Mouse (Mus musculus) megakaryocyte, embryonic 14.5 days (primary cell): ENCODE measurements around the gene Snrk. TPM values are rescaled to one million over a fixed set of nuclear protein-coding genes. Genes with fewer than 3 reads are reported as not detected.

Experiments
- H3K27me3 ChIP-seq: replicated peaks from 2 replicates; pipeline ENCODE3; 2012; ENCODE audit warnings: inconsistent platforms
- H3K36me3 ChIP-seq: replicated peaks from 2 replicates; pipeline ENCODE3; 2012; ENCODE audit warnings: low read length, inconsistent platforms, mixed read lengths
- H3K4me1 ChIP-seq: 2 replicates; pipeline ENCODE4 v1.6.1; 2012; ENCODE audit warnings: inconsistent platforms
- H3K4me3 ChIP-seq: replicated peaks from 2 replicates; pipeline ENCODE3; 2012; ENCODE audit warnings: moderate library complexity, mild to moderate bottlenecking, inconsistent platforms
- H3K9me3 ChIP-seq: 2 replicates; pipeline ENCODE4 v1.6.1; 2012; ENCODE audit warnings: inconsistent platforms
- FLI1 ChIP-seq: IDR thresholded peaks from 2 replicates; pipeline ENCODE4 v1.6.1; 2012; ENCODE audit warnings: low read length, inconsistent platforms, mixed read lengths
- GATA1 ChIP-seq: IDR thresholded peaks from 3 replicates; pipeline ENCODE4 v1.6.1; 2012; ENCODE audit warnings: mixed read lengths, low read length, inconsistent platforms, borderline replicate concordance
- polyA plus RNA-seq: library from polyadenylated mRNA; stranded (reverse); fragments of >175 nt; gene quantifications from 2 replicates; pipeline ENCODE4 v1.2.3, GENCODE M21; 2012; ENCODE audit warnings: low replicate concordance; ENCODE audit not compliant: insufficient read depth

The Snrk gene
- polyA plus RNA-seq = 10.0 and 21.0 TPM in 2 replicates

DNA sequence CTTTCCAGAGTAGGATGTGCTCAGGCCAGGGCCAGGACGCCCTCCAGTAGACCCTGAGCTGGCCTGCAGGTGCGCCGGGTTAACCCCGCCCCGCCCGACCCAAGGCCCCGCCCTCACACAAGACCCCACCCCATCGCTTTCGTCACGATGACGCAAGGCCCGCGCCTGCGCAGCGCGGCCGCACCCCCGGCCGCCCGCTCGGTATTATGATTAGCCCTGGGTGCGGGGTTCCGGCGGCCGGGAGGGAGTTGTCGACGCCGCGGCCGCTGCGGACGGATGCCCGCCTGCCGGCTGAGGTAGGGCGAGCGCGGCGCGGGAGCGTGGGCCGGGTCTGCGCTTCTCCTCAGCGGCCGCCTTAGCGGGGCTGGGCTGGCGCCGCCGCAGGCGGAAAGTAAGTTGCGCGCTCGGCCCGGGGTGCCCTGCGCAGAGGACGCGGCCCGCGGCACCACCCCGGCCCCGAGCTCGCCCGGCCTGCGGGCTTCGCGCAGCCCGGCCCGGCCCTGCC lies at the start of gene Snrk:
Gene Snrk (plus strand): TSS at position 155 of the 505 bp plus-strand sequence.
- H3K36me3 ChIP-seq = peaks cover 11% of the 10 kb centered on the region
- peaks cover 50% of the 10 kb centered on the region for H3K4me1 ChIP-seq
- TF ChIP-seq GATA1 = no peak
- TF ChIP-seq FLI1 = no peak
- no peaks in the 10 kb centered on the region for H3K27me3 ChIP-seq
- peak within 1 kb of the TSS; percentile 95 for H3K4me3 ChIP-seq
- H3K9me3 ChIP-seq = no peaks in the 10 kb centered on the region

DNA sequence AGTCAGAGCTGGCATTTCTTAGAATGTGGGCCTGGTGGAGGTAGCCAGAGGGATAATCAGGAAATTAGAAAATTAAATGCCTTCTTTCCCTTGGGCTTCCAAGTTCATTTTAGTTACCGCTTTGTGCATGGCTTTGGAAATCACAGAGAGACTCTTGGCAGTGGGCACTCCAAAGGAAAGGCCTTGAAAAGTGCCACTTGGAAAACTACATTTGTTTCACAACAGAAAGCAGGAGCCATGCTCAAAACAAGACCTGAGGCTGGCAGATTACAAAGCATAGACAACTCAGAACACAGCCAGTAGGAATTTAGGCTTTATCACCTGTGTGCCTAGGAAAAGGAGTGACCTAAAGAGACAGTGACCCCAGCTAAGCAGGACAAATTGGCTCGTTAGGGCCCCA lies 49.4 kb upstream of the Snrk start:
- H3K4me1 ChIP-seq = peaks cover 26% of the 10 kb centered on the region
- peaks cover 19% of the 10 kb centered on the region for H3K27me3 ChIP-seq
- H3K36me3 ChIP-seq = no peaks in the 10 kb centered on the region

DNA sequence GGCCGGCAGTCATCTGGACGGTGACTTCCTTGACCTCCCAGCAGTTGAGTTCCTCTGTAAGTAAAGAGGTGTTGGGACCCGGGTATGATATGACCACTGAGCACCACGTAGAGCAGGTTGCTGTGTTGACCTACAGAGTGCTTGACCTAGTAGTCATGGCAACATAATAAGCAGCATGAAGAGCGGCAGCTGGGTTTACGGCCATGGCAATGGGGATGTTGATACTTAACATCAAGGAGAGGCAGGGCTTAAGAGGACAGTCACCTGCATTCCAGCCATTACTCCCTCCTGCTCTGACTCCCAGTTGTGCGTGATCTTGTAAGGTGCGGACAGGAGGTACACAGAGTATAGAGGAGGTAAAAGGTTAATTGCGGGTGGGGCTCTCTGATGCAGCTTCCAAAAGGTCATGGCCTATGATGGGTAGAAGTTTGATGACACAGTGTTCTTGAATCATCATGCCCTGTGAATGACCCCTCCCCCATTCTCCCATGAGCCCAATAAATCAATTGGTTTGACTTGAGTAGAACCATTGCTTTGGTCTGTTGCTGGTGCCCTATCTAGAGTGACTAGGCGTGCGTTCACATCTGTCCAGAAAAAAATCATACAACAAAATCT lies 47.4 kb upstream of the Snrk start:
- TF ChIP-seq FLI1 = no peak
- TF ChIP-seq GATA1 = no peak
- Histone ChIP-seq H3K9me3 (no peaks in the 10 kb centered on the region), H3K4me1 (peaks cover 25% of the 10 kb centered on the region), H3K27me3 (peaks cover 16% of the 10 kb centered on the region), H3K36me3 (no peaks in the 10 kb centered on the region), H3K4me3 (peak overlapping the region; percentile 31)

More for the DNA sequence above, 49.4 kb upstream of the Snrk start:
- Histone ChIP-seq H3K4me3 (no peak overlapping the region), H3K9me3 (no peaks in the 10 kb centered on the region)
- TF ChIP-seq GATA1 (no peak), FLI1 (no peak)

DNA sequence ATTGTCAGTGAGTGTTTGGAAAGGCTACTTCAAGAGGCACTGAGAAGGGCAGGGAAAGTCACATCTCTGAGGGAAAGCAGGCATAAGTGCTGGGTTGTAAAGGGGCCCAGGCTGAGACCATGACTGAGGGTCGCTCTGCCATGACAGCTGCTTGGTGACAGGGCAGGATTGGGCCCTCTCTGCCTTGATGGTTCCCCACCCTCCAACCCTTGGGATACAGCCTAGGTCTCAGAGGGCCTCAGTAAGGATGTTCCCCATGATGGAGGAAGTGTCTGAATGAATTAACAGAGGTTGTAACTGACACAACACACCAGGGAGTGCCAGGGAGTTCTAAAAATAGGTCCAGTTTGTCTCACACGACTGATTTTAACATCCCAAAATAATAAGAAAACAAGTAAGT lies 43.1 kb upstream of the Snrk start:
- no peaks in the 10 kb centered on the region for H3K9me3 ChIP-seq
- peaks cover 17% of the 10 kb centered on the region for H3K4me1 ChIP-seq
- H3K36me3 ChIP-seq = no peaks in the 10 kb centered on the region
- TF ChIP-seq GATA1 = no peak
- TF ChIP-seq FLI1 = no peak
- H3K27me3 ChIP-seq = peaks cover 12% of the 10 kb centered on the region
- no peak overlapping the region for H3K4me3 ChIP-seq

DNA sequence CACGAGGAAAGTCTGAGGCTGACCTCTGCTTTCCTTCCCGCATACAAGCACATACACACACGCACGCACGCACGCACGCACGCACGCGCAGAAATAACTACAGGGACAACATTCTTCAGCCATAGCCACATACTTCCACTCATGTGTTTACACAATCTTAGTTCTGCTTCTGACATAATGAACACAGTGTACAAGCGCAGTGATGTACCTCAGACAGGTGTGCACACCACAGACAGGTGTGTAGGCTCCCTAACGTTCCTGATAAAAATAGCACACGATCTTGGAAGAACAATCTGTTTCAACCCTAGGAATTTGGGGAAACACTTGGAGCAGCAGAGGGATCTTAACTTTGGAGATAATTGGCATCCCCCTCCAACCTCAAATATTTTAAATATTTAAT lies 42.5 kb upstream of the Snrk start:
- H3K36me3 ChIP-seq = no peaks in the 10 kb centered on the region
- H3K9me3 ChIP-seq = no peaks in the 10 kb centered on the region

DNA sequence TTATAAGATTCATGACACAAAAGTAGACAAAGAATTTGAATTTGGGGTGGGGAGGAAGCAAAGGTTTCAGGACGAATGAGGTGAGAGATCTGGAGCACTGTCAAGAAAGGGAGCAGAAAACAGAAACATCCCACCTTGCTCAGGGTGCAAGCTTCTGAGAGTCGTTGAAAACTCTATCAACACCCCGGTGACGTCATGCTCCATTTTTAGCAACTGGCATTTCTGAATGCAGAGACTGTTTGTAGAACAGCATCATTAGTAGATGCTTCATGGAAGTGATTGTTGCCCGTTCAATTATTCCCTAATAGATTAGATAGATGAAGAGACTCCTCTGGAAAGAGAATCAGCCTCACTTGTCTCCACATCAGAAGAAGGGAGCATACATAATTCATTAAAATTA lies 38.6 kb upstream of the Snrk start:
- Histone ChIP-seq H3K4me3 (no peak overlapping the region), H3K4me1 (peaks cover 20% of the 10 kb centered on the region), H3K9me3 (no peaks in the 10 kb centered on the region), H3K36me3 (no peaks in the 10 kb centered on the region), H3K27me3 (peaks cover 8% of the 10 kb centered on the region)
- TF ChIP-seq GATA1 (no peak), FLI1 (no peak)

More for the DNA sequence above, 42.5 kb upstream of the Snrk start:
- TF ChIP-seq GATA1 (no peak), FLI1 (no peak)
- Histone ChIP-seq H3K27me3 (peaks cover 10% of the 10 kb centered on the region), H3K4me3 (no peak overlapping the region), H3K4me1 (peaks cover 16% of the 10 kb centered on the region)

DNA sequence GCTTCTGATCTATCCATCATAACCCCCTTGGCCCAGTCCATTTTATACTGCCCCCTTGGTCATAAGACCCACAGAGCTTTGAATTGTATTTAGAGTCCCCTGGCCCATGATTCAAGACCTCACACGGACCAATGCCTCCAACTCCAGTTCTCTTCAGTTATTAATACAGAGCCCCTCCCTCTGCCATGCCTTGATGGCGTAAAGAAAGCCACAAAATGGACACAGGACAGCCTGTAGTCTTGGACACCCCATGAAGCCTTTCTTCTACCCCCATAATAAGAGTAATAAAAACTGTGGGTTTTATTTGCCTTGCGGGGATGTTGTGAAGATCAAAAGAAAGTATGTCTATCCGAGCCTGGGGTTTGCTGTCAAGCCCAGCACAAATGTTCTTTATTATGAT lies 33.4 kb upstream of the Snrk start:
- H3K4me1 ChIP-seq = peaks cover 27% of the 10 kb centered on the region
- no peaks in the 10 kb centered on the region for H3K36me3 ChIP-seq
- peaks cover 26% of the 10 kb centered on the region for H3K27me3 ChIP-seq
- H3K4me3 ChIP-seq = no peak overlapping the region
- no peaks in the 10 kb centered on the region for H3K9me3 ChIP-seq
- TF ChIP-seq FLI1 = no peak
- TF ChIP-seq GATA1 = no peak

DNA sequence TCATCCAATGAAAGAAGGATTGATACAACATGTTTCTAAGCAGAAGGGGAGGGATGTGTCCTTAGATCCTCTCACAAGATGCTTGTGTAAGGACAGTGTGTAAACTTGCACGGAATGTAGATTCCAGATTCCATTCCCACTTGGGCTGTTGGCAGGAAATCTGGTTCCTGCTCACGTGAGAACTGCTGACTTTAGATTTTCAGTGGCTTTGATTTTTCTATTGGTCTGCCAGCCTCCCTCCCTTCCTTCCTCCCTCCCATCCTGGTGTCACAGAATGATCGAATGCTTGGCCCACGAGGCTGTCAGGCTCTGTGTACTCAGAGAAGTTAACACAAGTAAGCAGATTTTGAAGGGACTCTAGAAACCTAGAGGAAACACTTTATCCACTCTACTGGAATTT lies 32.9 kb upstream of the Snrk start:
- H3K27me3 ChIP-seq = peaks cover 31% of the 10 kb centered on the region
- no peak for TF ChIP-seq GATA1
- no peak for TF ChIP-seq FLI1
- H3K4me1 ChIP-seq = peaks cover 26% of the 10 kb centered on the region
- no peaks in the 10 kb centered on the region for H3K36me3 ChIP-seq
- no peak overlapping the region for H3K4me3 ChIP-seq
- H3K9me3 ChIP-seq = no peaks in the 10 kb centered on the region

DNA sequence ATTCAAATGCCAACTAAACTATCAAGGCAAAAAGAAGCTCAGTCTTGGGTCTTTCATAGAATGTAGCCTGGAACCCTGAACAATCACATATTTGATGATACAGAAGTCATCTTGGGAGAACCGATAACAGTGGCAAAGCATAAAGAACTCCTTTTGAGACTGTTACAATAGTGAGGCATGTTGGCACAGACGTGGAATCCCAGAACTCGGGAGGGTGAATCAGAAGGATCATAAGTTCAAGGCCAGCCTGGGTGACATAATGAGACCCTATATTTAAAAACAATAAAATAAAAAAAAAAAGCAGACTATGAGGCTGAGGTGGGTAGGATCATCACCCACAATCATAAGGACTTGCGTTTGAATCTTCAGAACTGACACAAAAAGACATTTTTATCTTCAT lies 32.4 kb upstream of the Snrk start:
- H3K36me3 ChIP-seq = no peaks in the 10 kb centered on the region
- H3K9me3 ChIP-seq = no peaks in the 10 kb centered on the region
- TF ChIP-seq GATA1 (no peak), FLI1 (no peak)
- no peak overlapping the region for H3K4me3 ChIP-seq
- peaks cover 34% of the 10 kb centered on the region for H3K27me3 ChIP-seq
- peaks cover 22% of the 10 kb centered on the region for H3K4me1 ChIP-seq

DNA sequence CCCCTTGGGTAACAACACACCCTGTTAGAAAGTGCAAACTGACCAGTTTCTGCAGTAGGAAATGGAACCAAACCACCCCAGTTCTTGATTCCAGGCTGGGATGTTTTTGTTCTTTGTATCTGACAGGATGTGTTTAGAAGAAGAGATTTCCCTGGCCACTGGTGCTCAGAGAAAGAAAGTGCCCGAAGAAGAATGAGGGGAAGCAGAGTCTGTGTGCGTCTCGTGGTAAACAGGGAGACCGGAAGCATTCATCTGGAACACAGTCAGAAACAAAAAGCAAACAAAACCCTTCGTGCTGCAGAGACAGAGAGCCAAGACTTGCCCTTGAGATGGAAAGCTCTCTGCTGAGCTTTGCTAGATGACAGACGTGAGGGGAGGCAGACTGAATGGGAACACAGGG lies 32.0 kb upstream of the Snrk start:
- peaks cover 19% of the 10 kb centered on the region for H3K4me1 ChIP-seq

More for the DNA sequence above, 32.0 kb upstream of the Snrk start:
- Histone ChIP-seq H3K36me3 (no peaks in the 10 kb centered on the region), H3K9me3 (no peaks in the 10 kb centered on the region), H3K27me3 (peaks cover 33% of the 10 kb centered on the region), H3K4me3 (peak overlapping the region; percentile 53)
- TF ChIP-seq FLI1 = no peak
- no peak for TF ChIP-seq GATA1
